Mouse (Mus musculus): ENCODE data around the gene Wfikkn1. TPM values are rescaled to one million over a fixed set of nuclear protein-coding genes. Genes with fewer than 3 reads are reported as not detected.
A peak's percentile ranks its signal among the peaks of the same experiment; 100 is the strongest.

Gene Wfikkn1
- polyA plus RNA-seq, 1 experiment from 2014 or later: 0.65 TPM

DNA sequence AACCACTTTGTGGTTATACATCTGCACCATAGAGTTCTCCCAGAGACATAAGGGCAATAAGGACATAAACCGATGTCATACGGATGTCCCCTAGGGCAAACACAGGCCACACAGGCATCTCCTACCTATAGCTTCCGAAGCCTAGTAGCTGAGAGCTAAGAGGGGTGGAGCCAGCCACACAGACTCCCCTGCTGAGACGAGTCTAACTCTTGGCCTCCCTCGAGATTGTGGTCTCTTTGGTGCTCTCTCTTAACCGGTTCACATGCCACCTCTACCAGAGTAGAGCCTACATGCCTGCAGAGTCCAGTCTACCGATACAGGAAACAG lies 13.2 kb downstream of the Wfikkn1 start:
- Histone ChIP-seq H3K9me3 (replicated peaks) (no peaks in the 10 kb centered on the region), H3K4me2 (peak overlapping the region; percentile 90), H3K36me3 (peaks cover 25% of the 10 kb centered on the region), H3K27ac (peak overlapping the region; percentile 74), H3K9ac (peak overlapping the region; percentile 80), H3K27me3 (no peaks in the 10 kb centered on the region), H3K4me1 (replicated peaks) (peaks cover 39% of the 10 kb centered on the region), H3K4me3 (replicated peaks) (peak overlapping the region; percentile 74)
- WGBS (ENCODE audit: insufficient replicate concordance): 2% methylated on average over 7 of the region's 7 CpGs
- peak; percentile 58 for ATAC-seq (ENCODE audit: low read depth)
- no peak for DNase-seq

GRCm38 (mm10) chr17:25866172-25866571 lies 14.5 kb downstream of the Wfikkn1 start:
- Histone ChIP-seq H3K36me3 (peaks cover 25% of the 10 kb centered on the region), H3K27ac (no peak overlapping the region), H3K9ac (peak overlapping the region; percentile 33; the same call in 1 of the 2 replicates), H3K4me1 (replicated peaks) (peaks cover 50% of the 10 kb centered on the region), H3K4me2 (0 out of 2 replicates have a peak overlapping the region, but pooled peaks have one; percentile 90), H3K27me3 (no peaks in the 10 kb centered on the region), H3K9me3 (replicated peaks) (no peaks in the 10 kb centered on the region), H3K4me3 (replicated peaks) (no peak overlapping the region)
- 86% methylated on average over 3 of the region's 3 CpGs for WGBS (ENCODE audit: insufficient replicate concordance)
- ATAC-seq (ENCODE audit: low read depth) (no peak), DNase-seq (no peak)

DNA sequence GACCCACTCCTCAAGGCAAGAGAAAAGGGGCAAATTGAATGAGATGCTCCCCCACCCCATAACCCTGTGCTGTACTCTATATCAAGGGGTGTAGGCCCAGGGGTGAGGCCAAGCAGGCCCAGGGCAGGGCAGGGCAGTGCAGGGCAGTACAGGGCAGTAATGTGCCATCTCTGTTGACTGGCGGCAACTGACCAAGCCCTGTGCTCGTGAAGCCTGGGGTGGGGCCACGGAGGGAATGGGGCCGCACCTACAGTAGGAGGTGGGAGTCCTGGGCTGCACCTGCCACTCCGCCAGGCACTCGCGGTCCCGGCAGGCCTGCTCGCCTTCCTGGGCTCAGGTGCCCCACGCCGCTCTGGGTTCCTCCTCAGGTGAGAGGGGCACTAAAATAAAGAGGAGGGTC lies 15.4 kb downstream of the Wfikkn1 start:
- Histone ChIP-seq H3K36me3 (peaks cover 25% of the 10 kb centered on the region), H3K9ac (no peak overlapping the region), H3K9me3 (replicated peaks) (no peaks in the 10 kb centered on the region), H3K27ac (no peak overlapping the region), H3K4me2 (no peak overlapping the region), H3K27me3 (no peaks in the 10 kb centered on the region), H3K4me3 (replicated peaks) (no peak overlapping the region), H3K4me1 (replicated peaks) (peaks cover 58% of the 10 kb centered on the region)
- DNase-seq: no peak
- WGBS (ENCODE audit: insufficient replicate concordance): 89% methylated on average over 11 of the region's 11 CpGs
- no peak for ATAC-seq (ENCODE audit: low read depth)

GRCm38 (mm10) chr17:25864311-25864710 lies 16.3 kb downstream of the Wfikkn1 start:
- ATAC-seq (ENCODE audit: low read depth): no peak
- Histone ChIP-seq H3K4me2 (no peak overlapping the region), H3K9ac (no peak overlapping the region), H3K27ac (no peak overlapping the region), H3K4me1 (replicated peaks) (peaks cover 68% of the 10 kb centered on the region), H3K4me3 (replicated peaks) (no peak overlapping the region), H3K27me3 (no peaks in the 10 kb centered on the region), H3K36me3 (peaks cover 28% of the 10 kb centered on the region), H3K9me3 (replicated peaks) (no peaks in the 10 kb centered on the region)
- DNase-seq: no peak
- WGBS (ENCODE audit: insufficient replicate concordance): 89% methylated on average over 14 of the region's 14 CpGs

DNA sequence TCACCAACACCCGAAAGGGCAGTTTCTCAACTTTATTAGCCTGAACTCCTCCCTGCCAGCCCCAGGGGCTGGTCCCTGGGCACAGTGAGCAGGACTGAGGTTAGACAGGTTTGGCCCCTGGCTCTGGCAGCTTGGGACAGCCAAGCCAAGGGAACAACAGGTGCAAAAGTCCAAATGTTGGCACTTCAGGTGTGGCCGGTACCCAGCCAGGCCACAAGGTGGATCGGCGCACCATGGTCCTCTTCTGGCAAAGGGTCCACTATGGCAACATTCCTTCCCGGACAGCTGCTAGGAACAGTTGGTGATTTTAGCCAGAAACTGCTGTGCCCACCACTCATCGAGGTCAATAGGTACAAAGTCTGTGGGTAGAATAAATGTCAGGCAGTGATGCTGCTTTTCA lies 17.0 kb downstream of the Wfikkn1 start:
- no peak for ATAC-seq (ENCODE audit: low read depth)
- H3K27me3 ChIP-seq: no peaks in the 10 kb centered on the region

GRCm38 (mm10) chr17:25861704-25862612 lies 18.7 kb downstream of the Wfikkn1 start:
- peak overlapping the region; percentile 70 for H3K27ac ChIP-seq
- peak; percentile 25 for ATAC-seq (ENCODE audit: low read depth)

More for the DNA sequence above, 17.0 kb downstream of the Wfikkn1 start:
- H3K9ac ChIP-seq: no peak overlapping the region
- H3K36me3 ChIP-seq: peaks cover 28% of the 10 kb centered on the region
- H3K4me2 ChIP-seq: no peak overlapping the region
- no peak for DNase-seq
- peaks cover 64% of the 10 kb centered on the region for H3K4me1 ChIP-seq (replicated peaks)
- no peak overlapping the region for H3K27ac ChIP-seq
- WGBS (ENCODE audit: insufficient replicate concordance): 91% methylated on average over 6 of the region's 6 CpGs
- no peaks in the 10 kb centered on the region for H3K9me3 ChIP-seq (replicated peaks)
- no peak overlapping the region for H3K4me3 ChIP-seq (replicated peaks)

GRCm38 (mm10) chr17:25860832-25861703 lies 19.6 kb downstream of the Wfikkn1 start, which contains the start of gene Wdr90:
Gene Wdr90, minus strand, starts transcription at chr17:25861501.
- Histone ChIP-seq H3K4me1 (replicated peaks) (peaks cover 38% of the 10 kb centered on the region), H3K4me2 (peak within 1 kb of the TSS; percentile 97), H3K27me3 (no peaks in the 10 kb centered on the region), H3K27ac (peak within 1 kb of the TSS; percentile 75), H3K9me3 (replicated peaks) (no peaks in the 10 kb centered on the region), H3K4me3 (replicated peaks) (peak within 1 kb of the TSS; percentile 80), H3K9ac (peak within 1 kb of the TSS; percentile 90), H3K36me3 (peaks cover 28% of the 10 kb centered on the region)
- ATAC-seq (ENCODE audit: low read depth) (peak; percentile 90), DNase-seq (peak; percentile 82)
- WGBS (ENCODE audit: insufficient replicate concordance): 5% methylated on average over 65 of the region's 65 CpGs

More at GRCm38 (mm10) chr17:25861704-25862612, 18.7 kb downstream of the Wfikkn1 start:
- Histone ChIP-seq H3K4me3 (replicated peaks) (peak overlapping the region; percentile 80), H3K27me3 (no peaks in the 10 kb centered on the region), H3K4me2 (peak overlapping the region; percentile 97), H3K9me3 (replicated peaks) (no peaks in the 10 kb centered on the region), H3K4me1 (replicated peaks) (peaks cover 47% of the 10 kb centered on the region), H3K9ac (peak overlapping the region; percentile 90), H3K36me3 (peaks cover 28% of the 10 kb centered on the region)
- 10% methylated on average over 6 of the region's 6 CpGs for WGBS (ENCODE audit: insufficient replicate concordance)
- DNase-seq: no peak

GRCm38 (mm10) chr17:25860229-25860628 lies 20.4 kb downstream of the Wfikkn1 start:
- DNase-seq (no peak), ATAC-seq (ENCODE audit: low read depth) (no peak)
- H3K27me3 ChIP-seq: no peaks in the 10 kb centered on the region
- peaks cover 33% of the 10 kb centered on the region for H3K36me3 ChIP-seq
- H3K27ac ChIP-seq: peak overlapping the region; percentile 75
- WGBS (ENCODE audit: insufficient replicate concordance): 83% methylated on average over 6 of the region's 6 CpGs
- H3K4me1 ChIP-seq (replicated peaks): peaks cover 34% of the 10 kb centered on the region
- peak overlapping the region; percentile 90 for H3K9ac ChIP-seq
- H3K9me3 ChIP-seq (replicated peaks): no peaks in the 10 kb centered on the region
- peak overlapping the region; percentile 97 for H3K4me2 ChIP-seq
- H3K4me3 ChIP-seq (replicated peaks): peak overlapping the region; percentile 80

- ATAC-seq (ENCODE audit: low read depth) (peak; percentile 96), DNase-seq (peak; percentile 93)
- H3K27ac ChIP-seq: peak within 1 kb of the TSS; percentile 86
- H3K9ac ChIP-seq: peak within 1 kb of the TSS; percentile 81
- peaks cover 40% of the 10 kb centered on the region for H3K4me1 ChIP-seq (replicated peaks)
- peaks cover 84% of the 10 kb centered on the region for H3K36me3 ChIP-seq
- H3K27me3 ChIP-seq: no peaks in the 10 kb centered on the region
- no peaks in the 10 kb centered on the region for H3K9me3 ChIP-seq (replicated peaks)
- H3K4me2 ChIP-seq: peak within 1 kb of the TSS; percentile 87
- WGBS (ENCODE audit: insufficient replicate concordance): 1% methylated on average over 21 of the region's 21 CpGs
- H3K4me3 ChIP-seq (replicated peaks): peak within 1 kb of the TSS; percentile 74
These were observed 36.2 kb downstream of the Wfikkn1 start, which contains the start of gene Rhot2 for GRCm38 (mm10) chr17:25844396-25844901. Gene Rhot2, minus strand, starts transcription at chr17:25844851.

GRCm38 (mm10) chr17:25843636-25844395 lies 36.8 kb downstream of the Wfikkn1 start:
- 1% methylated on average over 38 of the region's 38 CpGs for WGBS (ENCODE audit: insufficient replicate concordance)
- Histone ChIP-seq H3K27ac (peak overlapping the region; percentile 86), H3K9me3 (replicated peaks) (no peaks in the 10 kb centered on the region), H3K4me2 (peak overlapping the region; percentile 87), H3K27me3 (no peaks in the 10 kb centered on the region), H3K9ac (peak overlapping the region; percentile 81), H3K4me1 (replicated peaks) (peaks cover 46% of the 10 kb centered on the region), H3K4me3 (replicated peaks) (peak overlapping the region; percentile 74), H3K36me3 (peaks cover 85% of the 10 kb centered on the region)
- no peak for DNase-seq
- ATAC-seq (ENCODE audit: low read depth): peak; percentile 39

Measured in liver, embryonic 13.5 days (tissue).